Mouse (Mus musculus) MEL-GATA-1-ER (cell line): ENCODE results near the gene Fuca1.

Source experiments
- DNase-seq: peaks from one replicate; pipeline ENCODE4 v3.0.0-alpha.2; 2012; ENCODE audit warnings: low read depth; ENCODE audit errors: extremely low read depth

Fuca1 gene

DNA sequence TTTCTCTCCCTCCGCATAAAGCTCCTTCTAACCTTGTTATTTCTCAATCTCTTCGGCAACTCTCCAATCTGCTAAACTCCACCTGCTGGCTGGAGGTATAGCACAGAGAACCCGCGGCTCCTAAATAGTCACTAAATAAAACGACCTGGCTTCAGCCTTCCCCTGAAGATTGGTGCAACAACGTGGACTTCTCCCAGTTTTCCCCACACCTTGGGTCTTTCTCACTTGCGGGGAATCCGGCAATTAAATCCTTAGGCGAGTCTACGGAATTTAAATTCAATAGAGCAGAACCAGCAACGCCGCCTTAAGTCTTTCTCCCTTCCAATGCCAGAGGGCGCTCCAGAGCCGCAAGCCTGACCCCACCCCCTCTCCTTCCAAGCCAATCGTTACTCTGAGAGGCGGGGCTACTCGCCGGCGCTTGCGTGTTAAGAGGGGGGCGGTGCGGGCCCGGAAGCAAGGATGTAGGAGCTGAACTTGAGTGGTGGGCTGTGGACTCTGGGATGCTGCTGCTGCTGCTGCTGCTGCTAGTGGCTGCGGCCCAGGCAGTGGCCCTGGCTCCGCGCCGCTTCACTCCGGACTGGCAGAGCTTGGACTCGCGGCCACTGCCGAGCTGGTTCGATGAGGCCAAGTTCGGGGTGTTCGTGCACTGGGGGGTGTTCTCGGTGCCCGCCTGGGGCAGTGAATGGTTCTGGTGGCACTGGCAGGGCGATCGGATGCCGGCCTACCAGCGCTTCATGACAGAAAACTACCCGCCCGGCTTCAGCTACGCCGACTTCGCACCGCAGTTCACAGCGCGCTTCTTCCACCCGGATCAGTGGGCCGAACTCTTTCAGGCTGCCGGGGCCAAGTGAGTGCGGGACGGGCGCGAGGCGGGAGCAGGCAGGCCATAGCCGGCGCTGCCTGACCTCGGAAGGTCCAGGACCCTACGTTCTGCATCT lies at the start of gene Fuca1:
Gene Fuca1 (plus strand): TSS at position 432 of the 938 bp plus-strand sequence.
- DNase-seq: peak; percentile 83

DNA sequence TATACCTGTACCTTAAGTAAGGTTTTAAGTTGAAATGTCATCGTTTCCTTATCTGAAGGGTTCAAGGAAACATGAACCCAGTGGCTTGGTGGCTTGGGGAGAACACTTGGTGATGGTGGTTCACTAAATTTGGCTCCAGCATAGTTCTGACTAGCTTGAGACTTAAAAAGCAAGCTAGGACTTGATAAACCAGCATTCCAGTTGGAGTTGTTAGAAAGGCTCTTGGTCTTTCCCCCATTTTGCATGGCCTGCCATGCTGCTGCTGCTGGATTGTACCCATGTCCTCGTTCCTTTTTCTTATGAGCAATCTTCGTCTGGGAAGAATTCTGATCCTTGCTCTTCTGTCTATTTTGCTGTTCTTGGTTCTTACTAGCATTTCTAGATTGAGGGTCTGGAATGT lies 48.5 kb upstream of the Fuca1 start:
- no peak for DNase-seq

DNA sequence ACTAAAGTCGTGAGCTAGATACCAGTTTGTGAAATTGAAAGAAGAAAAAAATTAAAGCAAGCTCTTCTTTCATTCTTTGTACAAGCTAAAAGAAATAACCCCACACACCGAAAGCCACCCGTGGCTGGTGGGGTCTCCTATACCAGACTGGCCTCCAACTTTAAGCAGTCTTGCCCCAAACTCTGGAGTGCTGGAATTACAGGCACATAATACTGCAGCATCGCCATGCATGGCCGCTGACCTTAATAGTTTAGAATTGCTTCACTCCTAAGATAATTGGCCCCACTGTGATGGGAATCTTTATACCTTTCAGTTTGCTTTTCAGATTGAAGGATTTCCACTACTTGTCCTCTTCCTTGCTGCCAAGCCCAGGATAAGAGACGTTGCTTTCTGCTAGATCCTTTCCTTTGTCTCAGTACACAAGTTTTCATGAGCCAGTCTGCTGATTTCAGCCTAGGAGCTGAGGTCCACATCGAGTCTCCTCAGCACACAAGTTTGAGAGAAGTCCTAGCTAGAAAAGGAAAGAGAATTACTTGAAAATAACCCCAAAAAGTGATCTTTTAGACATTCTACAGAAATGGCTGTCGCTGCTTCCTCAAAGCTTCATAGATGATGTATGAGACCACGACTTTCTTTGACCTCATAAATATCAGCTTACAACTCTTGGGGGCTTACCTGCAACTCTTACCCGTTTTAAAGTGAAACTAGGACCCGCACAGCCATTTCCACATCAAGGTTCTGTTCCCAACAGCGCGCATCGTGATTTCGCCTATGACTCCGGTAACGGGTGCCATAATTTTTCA lies 47.7 kb upstream of the Fuca1 start:
- DNase-seq: no peak

DNA sequence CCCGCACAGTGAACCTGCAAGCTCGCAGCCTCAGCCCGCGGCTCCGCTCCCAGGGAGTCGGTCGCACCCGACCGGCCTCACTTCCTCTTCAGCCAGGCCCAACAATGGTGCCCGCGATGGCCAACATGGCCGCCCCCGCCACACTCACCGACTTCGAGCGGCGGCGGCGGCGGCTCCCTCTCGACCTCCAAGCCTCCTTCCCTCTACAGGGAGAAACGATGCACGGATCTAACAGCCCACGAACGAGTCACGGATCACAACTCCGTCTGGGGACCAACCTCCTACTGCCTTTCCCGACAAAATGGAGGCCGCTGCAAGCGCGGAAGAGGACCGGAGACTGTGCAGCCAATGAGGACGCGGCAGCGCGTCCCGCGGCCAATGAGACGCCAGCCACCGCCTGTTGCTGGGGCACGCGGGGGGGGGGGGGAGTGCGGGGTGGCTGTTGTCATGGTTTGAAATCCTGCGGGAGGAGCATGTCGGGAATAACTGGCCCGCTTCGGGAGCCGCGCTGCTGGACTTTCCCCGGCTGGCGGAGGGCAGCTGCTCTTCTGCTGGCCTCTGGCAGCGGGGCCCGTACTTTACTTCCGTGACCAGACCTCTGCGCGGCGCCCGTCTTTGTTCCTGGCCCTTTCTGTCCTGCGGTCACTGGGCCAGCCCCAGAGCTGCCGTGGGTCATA lies 46.9 kb upstream of the Fuca1 start, which contains the start of gene Pnrc2:
Gene Pnrc2 (minus strand): TSS at position 325 of the 677 bp plus-strand sequence.
- DNase-seq: peak; percentile 83

DNA sequence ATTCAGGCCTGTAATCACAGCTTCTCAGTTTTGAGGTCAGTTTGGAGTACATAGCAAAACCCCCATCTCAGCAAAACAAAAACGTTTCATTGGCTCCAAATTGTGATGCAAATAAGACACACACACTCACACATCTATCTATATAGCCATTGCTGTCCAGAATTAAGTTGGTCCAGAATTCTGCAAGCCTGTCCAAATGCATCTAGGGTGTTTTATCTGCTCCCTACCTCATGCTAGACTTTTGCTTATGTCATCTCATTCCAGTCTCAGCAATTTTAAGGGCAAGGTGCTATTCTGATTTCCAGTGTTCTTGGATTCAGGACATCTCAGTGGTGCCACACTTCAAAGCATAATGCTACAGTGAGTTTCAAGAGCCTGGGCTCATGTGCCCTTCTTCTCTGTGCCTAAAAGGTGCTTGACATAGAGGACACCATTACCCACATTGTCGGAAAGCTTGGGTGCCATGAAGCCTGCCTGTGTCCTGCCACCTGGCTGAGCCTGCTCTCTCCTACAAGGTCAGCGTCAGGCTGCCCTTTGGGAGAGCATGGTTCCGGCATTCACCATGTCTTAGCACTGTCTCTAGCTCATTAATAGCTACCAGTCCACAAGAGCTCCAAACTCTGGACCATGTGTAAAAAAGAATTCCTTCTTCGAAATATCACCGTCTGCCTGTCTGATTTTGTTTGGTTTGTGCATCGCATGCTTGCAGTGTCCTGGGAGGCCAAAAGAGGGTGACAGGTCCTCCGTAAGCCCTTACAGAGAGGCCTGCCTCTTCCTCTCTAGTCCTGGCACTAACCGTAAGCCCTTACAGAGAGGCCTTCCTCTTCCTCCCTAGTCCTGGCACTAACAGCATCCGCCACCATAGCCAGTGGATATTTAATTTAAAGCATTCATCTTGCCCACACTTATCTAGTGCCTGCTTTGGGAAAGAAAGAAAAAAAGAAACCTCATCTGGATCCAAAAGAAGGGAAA lies 45.7 kb upstream of the Fuca1 start:
- no peak for DNase-seq

DNA sequence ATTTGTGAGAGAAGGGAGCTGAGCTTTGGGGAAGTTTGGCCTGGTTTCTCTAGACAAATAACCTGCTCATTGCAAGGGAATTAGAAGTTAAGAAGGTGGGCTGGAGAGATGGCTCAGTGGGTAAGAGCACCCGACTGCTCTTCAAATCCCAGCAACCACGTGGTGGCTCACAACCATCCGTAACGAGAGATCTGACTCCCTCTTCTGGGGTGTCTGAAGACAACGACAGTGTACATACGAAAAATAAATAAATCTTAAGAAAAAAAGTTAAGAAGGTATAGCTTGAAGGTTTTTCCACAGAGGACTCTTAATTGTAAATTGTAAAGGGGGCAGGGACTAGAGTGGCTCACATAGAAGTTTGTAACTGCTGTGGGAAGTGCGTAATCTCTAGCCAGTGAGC lies 45.0 kb upstream of the Fuca1 start:
- DNase-seq: no peak

DNA sequence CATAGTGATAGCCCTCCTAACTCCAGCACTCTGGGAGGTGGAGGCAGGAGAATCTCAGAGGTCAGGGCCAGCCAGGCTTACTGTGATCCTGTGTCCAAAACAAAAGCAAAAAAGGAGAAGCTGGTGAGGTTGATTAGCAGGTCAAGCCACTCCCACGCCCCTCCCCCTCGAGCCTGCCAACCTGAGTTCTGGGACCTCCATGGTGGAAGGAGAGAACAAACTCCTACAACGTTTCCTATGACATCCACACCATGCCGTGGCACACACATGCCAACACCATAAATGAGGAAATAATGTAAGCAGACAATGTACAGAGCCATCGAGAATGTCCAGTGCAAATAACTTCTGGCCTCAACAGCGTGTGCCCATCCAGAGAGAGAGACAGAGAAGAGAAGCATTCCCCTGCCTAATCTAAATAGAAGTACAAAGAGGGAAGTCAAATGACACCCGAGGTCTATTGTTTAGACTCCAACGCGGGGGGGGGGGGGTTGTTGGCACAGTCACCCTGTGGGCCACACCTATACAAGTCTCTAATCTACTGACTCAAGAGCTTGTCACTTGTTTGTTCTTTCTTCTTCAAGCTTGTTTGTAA lies 44.4 kb upstream of the Fuca1 start:
- DNase-seq: peak; percentile 74

DNA sequence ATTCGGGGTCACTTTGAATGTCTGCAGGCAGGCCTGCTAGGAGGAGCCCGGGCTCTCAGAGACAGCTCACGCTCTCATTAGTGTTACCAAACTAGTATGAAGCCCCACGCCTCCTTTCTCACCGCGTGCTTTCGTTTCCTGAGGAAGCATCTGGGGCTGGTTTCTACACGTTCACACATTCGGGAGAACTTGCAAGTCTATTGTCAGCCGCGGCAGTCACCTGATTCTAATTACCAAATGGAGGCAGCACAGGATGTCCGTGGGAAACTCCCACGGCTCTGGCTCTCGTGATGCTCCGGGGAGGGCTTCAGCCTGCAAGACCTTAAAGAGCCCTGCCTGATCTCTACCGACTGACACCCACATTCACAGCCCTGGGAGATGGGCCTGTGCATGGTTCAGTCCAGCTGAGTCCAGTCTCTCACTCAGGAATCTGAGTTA lies 43.9 kb upstream of the Fuca1 start:
- peak; percentile 75 for DNase-seq

DNA sequence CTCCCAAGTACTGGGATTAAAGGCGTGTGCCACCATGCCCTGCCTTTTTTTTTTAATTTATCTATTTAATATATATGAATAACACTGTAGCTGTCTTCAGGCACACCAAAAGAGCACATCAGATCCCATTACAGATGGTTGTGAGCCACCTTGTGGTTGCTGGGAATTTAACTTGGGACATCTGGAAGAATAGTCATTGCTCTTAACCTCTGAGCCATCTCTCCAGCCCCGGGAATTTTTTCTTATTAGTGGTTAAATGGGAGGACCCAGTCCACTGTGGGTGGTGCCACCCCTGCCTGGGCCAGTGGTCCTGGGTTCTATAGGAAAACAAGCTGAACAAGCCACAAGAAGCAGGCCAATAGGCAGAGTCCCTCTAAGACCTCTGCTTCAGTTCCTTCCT lies 42.8 kb upstream of the Fuca1 start:
- no peak for DNase-seq

DNA sequence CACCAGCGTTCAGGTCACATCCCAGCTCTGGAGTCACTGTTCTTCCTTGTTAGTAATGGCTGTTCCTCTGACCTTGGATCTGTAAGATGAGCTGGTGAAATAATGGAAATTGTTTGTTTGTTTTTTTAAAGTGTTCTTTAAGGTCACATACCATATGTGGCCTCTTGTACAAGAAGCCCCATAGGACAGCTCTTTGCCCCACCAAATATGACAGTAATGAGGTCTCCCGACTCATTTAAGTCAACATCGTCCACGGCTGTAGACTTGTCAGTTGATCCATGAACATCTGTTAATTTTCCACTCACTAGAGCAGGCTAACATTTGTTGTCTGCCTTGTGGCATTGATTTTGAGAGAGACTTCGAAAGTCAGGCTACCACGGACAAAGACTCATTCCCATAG lies 41.5 kb upstream of the Fuca1 start:
- DNase-seq: no peak

DNA sequence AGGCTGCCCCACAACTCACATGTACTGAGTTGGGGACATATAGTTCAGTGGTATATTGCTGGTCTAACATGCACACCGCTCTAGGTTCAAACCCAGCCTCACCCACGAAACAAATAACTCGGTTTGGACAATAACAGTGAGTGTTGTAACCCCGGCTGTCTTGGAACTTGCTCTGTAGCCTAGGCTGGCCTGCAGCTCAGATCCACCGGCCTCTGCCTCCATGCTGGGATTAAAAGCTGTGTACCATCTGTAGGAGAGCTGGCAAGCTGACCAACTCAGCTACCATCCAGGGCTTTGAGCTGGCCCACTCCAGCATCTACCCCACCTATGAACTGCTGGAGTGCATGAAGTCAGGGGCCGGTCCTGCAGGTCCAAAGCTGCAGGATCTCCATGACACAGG lies 40.5 kb upstream of the Fuca1 start:
- no peak for DNase-seq

DNA sequence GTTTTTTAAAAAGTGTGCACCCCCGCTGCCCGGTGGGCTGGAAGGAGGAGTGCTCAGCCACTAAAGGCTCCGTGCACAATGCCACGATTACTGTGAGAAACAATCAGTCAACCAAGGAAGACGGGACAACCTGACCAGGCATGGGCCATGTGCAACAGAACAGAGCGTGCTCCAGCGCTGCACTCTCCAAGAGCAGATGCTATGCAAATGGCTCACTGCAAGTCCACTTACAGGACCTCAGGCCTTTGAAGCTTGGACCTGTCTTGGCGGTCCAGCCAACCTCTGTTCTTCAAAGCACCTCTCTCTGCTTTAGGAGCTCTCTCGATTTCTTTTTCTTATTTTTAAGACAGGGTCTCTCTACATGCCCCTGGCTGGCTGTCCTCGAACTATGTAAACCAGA lies 40.0 kb upstream of the Fuca1 start:
- DNase-seq: no peak

DNA sequence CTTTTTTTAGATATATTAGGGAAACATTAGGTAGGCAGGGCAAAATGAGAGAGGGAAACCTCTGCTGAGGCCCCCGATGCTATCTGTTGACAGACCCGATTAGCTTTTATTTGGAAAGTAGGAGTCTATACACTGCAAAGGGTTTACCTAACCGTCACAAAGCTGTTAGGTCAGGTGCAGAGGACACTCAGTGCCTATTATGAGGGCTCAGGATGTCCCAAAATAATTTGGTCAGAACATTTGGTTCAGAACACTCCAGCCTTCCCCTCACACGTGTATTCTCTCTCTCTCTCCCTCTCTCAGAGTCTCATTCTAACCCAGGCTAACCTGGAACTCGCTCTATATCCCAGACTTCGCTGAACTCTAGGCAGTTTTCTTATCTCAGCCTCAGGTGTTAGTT lies 38.5 kb upstream of the Fuca1 start:
- no peak for DNase-seq

DNA sequence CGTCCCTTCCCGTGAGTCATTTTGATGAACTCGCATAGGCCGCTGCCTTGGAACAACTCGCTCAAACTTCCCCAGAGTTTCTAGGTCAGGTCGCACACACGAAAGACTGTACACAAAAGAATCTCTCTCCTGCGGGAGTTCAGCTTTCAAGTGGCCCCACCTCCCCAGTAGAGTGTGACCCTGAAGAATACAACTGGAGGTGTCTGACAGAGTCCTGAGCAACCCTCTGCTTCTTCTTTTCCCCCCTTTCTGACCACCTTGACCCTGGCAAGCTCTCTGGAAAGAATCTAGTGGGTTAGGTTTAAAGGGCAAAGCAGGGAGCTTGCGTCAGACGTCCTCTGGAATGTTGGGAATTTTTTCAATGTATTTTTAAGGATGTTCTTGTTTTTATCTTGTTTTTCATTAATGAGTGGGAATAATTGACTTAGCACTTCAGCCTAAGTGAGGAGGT lies 37.1 kb upstream of the Fuca1 start:
- DNase-seq: no peak

DNA sequence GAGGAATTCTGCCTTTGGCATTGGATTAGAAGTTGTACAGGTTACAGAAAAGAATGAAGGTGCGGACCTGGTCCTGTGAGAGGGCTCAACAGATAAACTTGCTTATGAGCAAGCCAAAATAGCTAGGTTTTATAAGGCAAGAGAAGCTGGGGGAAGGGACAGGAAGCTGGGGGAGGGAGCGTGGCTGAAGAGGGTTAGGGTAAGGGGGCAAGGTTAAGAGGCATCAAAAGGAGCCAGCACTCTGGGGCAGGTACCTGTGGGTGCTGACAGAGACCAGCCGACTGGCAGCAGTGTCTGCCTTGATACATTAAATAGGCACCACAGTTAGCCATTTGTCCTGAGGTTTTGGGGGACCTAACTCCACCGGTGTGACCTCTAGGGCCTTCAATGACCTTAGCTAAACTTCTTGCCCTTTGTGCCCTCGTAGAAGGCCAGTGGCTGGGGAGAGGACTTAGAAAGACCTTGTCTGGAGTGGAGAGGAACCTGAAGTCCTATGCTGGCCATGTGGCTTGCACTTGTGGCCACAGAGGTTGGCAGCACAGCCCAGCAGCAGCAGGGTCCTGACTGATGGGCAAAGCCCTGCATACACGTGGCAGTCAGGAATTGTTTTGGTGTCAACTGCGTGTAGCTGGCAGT lies 36.5 kb upstream of the Fuca1 start:
- no peak for DNase-seq

DNA sequence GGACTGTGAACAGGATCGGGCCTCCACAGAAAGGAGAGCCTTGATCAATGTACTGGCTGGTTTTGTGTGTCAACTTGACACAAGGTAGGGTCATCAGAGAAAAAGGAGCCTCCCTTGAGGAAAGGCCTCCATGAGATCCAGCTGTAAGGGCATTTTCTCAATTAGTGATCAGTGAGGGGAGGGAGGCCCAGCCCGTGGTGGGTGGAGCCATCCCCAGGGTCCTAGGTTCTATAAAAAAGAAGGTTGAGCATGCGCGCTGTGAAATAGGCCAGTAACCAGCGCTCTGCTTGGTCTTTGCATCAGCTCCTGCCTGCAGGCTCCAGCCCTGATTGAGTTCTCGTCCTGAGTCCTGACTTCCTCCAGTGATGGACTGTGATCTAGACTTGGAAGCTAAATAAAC lies 36.0 kb upstream of the Fuca1 start:
- no peak for DNase-seq

DNA sequence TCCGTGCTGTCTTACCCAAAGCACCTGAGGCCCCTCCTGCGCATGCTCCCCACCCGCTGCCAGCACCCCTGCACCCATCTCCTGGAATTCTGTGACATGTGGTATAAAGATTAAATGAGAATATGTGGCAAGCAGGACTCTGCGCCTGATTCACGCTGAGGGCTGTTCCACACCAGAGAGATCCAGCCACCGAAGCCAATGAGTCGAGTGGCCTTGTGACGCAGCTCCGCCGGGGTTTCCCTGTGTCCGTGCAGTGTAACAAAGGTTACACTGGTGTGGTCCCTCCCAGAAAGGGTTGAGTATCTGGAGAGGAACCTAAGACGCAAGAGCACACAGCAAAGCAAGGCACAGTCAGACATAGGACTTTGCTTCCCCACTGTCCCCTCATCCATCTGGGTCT lies 34.9 kb upstream of the Fuca1 start:
- DNase-seq: no peak

DNA sequence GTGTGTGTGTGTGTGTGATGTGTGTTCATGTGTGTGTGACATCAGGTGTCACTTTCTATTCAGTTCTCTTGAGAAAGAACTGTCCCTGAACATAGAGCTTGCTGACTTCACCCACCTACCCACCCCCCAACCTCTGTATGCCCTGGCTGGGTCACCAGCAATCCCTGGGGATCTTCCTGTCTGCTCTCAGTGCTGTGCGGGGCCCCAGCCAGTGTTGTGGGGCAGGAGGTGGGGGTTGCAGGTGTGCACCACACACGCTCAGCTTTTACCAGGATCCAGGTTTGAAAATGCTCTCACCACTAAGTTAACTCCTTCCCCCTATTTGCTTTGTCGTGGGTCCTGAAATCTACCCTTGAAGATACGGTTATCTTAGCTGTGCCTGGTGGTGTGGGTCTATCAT lies 34.4 kb upstream of the Fuca1 start:
- no peak for DNase-seq

DNA sequence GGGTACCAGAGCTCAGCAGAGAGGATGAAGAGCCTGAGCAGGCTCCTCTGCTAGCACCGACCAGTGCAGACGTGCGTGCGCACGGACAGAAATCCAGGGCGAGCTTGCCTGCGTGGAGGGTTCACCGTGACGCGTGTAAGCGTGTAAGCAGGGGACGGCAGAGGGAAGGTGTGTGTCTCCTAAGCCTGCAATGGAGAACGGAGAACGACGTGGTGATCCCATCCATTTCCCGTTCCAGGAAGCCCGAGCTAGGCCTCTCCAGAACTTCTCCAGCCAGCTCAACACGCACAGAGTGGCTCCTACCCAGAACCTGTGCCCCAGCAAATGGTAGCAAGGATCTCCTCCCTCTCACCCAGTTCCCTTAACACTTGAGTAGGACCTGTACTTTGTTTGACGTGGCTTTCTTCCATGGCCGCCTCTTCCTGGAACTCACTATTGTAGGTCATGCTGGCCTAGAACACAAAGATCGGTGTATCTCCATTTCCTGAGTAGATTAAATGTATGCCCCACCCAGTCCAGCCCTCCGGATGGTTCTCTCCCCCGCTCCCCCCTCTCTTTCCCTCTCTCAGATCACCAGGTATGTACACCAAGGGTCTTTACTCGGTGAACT lies 32.0 kb upstream of the Fuca1 start:
- DNase-seq: no peak
